Mouse (Mus musculus): ENCODE measurements around the gene 1700069L16Rik.

DNA sequence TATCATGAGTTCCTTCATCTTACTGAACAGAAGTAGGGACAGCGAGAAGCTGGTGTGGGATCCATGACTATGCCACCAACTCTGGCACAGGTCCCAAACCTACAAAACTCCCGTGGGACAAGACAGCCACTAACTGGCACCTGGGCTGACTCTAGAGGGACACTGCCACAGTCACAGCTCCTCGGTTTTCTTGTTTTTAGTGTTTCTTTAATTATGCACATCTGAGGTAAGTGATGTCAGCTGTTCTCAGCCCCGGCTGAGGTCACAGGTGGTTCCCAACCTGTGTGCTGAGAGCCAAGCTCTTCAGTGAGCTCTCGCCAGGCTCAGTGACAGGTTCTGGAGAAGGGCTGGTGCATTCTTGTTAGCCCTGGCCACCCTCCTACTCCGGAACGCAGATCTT is 39.9 kb upstream of the 1700069L16Rik start:
- TF ChIP-seq POLR2A (IDR thresholded peaks at IDR 0.05; ENCODE audit: insufficient read depth, low read depth, low read length) (no peak), CTCF (IDR thresholded peaks at IDR 0.05; ENCODE audit: insufficient read depth, low read depth, low read length) (no peak)

Data from olfactory bulb, adult 2 months (tissue).